Mouse (Mus musculus) A20 (cell line): ENCODE results near the gene Erich6.
A peak's percentile ranks its signal among the peaks of the same experiment; 100 is the strongest.

Experiments used
- DNase-seq: peaks from one replicate; pipeline ENCODE4 v3.0.0-alpha.2; 2011; ENCODE audit warnings: low read depth, low spot score

The Erich6 gene

GRCm38 (mm10) chr3:58636406-58637295 lies at the start of gene Erich6:
Erich6 (minus strand) TSS chr3:58637207.
- DNase-seq = no peak

DNA sequence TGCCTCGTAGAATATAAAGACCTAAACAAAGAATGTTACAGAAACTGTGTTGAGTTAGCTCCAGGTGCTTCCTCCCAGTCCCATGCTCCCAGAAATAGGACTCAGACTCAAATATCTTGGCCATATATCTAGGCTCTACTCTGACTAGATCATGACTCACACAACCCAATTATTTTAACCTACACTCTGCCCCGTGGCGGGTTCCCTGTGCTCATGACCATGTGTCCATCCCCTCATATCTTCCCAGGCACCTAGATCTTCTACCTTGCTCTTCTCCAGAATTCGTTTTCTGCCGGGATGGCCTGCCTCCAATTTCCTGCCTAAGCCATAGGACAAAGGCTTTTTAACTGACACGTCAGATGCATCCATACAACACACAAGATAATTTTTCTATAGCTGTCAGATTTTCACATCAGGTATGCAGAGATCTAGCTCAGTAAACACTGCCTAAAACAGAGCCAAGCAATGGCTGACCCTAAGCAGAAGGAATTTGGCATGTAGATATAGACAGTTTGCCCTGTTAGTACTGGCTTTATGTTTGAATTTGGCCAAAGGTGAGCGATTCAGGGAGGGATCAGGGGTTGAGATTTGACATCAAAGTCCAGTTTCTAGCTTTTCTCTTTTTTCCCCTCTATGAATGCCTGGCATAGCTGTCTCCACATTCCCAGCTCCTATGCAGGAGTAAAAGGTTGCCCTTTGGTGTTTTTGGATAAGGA lies 49.4 kb upstream of the Erich6 start:
- no peak for DNase-seq

DNA sequence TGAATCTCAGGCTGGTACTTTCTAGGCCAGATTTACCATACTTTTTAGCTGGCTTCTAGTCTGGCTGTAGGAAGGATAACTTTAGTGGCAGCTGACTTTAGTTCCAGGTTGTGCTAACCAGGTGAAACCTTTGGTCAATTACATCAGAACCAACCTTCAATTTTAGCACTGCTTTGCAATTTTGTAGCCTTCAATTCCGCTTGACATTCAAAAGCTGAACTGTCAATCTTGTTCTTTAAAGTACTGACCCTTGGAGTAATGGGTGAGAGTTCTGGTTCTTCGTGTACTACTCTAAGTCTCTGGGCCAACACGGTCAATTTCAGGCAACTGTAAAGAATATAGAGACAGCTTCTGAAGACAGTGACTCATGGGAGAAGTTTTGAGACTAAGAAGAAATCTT lies 48.4 kb upstream of the Erich6 start:
- no peak for DNase-seq

GRCm38 (mm10) chr3:58683346-58683745 lies 46.3 kb upstream of the Erich6 start:
- no peak for DNase-seq

- DNase-seq = no peak
These were observed 45.3 kb upstream of the Erich6 start for GRCm38 (mm10) chr3:58682336-58682735.

DNA sequence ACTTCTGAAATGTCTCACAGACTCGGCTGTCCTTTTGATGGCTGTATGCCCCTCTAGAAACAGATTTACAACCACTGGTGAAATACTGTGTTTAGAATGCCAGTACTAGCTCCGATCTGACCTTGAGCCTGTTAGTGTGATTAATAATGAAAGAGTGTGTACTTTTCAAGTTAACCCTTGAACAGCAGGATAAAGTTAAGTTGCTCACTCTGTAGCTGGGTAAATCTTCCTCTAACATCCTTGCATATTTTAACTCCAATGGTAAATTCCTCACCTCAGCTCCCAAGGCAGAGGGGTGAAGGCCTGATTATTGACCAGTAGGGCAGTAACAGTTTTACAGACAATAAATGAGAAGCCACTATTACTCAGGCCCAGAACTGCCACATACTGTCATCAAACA lies 44.8 kb upstream of the Erich6 start:
- DNase-seq = no peak

DNA sequence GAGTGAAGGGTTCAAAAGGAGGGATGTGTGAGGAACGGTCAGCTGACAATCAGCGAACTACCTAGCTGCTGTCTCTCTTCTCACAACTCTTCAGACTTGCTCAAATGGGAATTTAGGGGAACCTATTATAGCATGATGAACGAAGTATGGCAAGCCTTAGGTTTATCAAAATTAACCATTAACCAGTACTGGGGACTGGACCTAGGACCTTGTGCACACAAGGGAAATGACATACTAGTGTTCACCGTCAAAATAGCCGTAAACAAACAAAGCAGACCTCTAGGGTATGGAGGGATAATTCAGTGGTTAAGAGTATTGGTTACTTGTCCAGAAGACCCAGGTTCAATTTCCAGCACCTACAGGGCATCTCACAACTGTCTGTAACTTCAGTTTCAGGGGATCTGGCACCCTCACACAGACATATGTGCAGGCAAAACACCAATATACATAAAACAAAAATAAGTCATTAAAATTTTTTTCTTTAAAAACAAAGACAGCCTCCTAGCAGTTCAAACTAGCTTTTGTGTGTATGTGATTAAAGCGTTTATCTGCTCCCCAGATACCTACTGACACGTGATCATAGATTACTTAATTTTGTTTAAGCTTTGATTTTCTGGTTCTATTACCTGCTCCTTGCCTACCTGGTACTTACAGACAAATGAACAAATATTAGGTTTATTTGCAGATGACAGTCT lies 44.1 kb upstream of the Erich6 start:
- DNase-seq = no peak

DNA sequence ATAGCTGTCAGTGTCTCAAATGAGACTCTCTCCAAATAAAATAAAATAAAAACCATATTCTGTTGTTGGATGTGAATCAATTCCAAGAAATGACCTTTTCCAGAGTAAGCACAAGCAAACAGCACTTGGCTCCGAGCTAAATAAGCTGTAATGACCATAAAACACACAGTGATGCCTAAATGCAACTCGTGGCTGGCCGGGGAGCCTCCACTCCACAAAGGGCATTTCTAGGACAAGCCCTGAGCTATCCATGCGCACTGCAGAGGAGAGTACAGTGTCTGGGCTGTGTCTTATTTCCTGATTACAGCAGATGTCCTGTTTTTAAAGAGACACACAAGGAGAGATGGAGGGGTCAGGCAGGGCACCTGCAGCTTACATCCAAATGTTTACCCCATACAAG lies 43.0 kb upstream of the Erich6 start:
- DNase-seq = no peak

DNA sequence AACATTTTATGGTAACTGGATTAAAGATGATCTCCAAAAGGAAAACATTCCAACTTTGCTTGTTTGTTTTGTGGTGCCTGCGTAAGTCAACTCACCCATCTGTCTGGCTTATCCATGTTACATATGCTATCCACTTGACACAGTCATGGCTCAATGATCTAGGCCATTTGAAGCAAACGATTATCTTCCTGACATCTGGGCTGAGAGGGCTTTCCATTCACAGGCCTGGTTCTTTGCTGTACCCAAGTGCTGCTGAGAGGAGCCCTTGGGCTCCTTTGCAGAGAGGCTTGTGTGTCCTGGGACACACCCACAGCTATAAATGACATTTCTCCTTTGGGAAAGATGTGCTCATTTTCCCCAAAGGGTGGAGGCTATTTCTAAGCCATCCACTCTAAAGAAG lies 41.9 kb upstream of the Erich6 start:
- no peak for DNase-seq

DNA sequence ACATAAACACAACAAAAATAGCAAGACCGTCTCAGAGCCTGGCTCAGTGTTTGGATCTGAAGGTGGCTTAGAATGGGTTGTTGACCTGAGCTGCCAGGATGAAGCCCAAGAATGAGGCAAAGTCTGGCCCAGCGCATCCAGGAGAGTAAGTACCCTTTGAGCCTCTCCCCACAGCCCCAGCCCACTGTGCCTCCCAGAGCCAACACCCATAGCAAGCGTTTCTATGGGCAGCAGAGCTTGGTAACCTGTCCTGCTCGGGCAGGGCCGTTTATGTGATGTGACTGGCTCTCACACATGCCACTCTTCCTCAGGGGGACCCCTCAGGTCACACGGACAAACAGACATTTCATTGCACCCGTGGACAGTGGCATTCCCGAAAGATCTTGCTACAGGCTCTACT lies 41.4 kb upstream of the Erich6 start:
- no peak for DNase-seq

DNA sequence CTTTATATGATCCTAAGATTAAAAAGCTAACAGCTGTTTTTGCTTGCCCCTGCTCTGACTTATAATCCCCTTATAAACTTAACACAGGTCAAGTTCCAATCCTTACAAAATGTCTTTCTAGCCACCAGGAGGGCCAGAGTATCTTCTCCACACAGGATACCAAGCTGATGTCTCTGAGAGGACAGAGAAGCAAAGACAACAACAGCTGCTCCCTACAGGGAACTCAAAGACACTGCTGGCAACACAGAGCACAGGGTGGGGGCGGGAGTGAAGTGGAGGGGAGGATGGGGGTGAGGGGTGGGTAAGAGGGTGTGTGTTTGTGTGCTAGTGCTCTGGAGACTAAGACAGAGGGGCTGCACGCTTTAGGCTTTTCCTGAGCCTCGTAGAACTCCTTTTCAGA lies 40.6 kb upstream of the Erich6 start:
- no peak for DNase-seq

DNA sequence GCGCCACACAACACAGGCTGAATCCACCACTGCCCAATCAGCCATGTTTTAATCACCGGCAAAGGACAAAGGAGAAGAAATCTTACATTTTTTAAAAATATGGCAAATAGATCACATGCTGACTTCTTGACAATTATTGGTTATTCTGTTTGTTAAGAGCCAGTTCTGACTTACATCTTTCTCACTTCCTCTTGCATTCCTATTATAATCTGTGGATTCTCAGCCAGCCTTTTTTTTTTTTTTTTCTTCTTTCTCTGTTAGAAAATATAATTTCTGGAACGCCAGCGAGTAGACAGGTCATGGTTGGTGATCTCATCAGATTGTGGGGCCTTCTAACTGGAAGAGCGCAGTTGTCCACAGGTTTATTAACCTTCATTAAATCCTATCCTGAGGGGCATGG lies 36.3 kb upstream of the Erich6 start:
- DNase-seq = no peak

DNA sequence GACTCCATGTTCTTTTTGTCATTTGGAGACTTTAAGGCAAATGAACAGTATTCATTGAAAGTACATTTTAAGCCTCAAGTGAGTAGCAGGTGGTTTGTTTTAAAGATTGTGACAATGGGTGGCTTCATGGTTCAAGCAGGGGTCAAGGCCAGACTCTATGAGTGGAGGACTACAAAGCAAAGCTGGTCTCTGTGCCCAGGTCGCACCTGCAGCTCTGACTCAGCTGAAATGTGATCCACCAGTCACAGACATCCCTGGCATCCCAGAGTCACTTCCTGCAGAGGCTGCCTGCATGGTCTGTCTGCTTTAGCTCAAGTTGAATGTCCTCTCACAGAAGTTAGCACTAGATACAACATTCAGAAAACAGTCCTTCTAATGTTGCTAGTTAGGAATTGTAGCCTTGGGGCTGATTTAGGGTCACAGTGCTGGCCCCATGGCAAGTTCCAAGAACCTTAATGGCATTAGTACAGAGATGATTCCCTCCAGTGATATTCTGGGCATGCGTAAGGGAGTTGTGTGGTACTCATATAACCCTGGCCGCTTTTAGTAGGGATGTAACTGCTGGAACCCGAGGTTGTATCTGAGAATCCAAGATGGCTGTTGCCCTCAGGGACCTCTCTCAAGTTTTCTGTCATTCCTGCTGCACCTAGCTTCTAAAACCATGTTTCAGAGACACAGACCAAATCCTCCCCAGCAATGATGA lies 35.6 kb upstream of the Erich6 start:
- DNase-seq = peak; percentile 76

DNA sequence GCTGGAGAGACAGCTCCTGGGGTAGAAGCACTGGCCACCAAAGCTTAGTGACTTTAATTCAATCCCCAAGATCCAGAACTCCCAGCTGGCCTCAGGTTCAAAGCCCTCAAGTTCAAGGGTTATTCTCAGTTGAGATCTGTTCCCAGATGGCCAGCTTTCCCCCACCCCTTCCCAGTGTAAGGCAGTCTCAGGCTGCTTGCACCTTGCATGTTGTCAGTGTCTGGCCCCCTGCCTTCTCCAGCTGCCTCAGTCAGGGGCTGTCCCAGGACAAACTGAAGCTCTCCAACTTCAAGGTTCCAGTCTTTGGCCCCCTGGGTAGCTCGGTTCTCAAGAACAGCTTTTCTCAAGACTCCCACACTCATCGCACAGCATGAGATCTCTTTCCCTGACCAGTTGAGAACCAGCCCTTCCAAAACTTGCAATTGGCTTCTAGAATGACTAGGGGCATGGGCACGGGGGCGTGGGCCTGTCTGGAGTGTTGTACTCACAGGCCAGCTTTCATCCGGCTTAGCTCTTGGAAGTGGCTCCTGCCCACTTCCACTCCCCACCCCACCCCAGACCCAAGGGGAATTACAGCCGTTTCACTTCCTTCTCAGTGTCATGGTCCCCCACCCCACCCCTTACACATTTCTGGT lies 34.7 kb upstream of the Erich6 start:
- peak; percentile 70 for DNase-seq

GRCm38 (mm10) chr3:58663970-58664369 lies 27.0 kb upstream of the Erich6 start:
- no peak for DNase-seq

DNA sequence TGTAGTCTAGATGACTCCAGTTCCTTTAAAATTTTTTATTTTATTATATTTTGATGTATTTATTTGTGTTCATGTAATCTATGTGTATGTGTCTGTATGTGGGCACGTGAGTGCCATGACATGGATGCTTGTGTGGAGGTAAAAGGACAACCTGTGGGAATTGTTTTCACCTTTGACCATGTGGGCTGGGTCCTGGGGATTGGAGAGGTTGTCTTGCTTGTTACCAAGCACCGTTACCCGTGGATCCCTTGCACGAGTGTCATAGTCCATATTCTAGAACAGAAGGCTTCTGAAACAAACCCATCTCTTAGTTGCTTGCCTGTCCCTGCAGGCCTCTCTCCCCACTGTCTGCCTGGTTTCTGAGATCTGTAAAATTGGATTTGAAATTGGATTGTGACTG lies 23.6 kb upstream of the Erich6 start:
- no peak for DNase-seq

GRCm38 (mm10) chr3:58657356-58657755 lies 20.3 kb upstream of the Erich6 start:
- DNase-seq = peak; percentile 83

GRCm38 (mm10) chr3:58655362-58656130 lies 18.5 kb upstream of the Erich6 start:
- DNase-seq = peak; percentile 76

- DNase-seq = peak; percentile 60
These were observed 16.9 kb upstream of the Erich6 start for GRCm38 (mm10) chr3:58653907-58654306.

GRCm38 (mm10) chr3:58650328-58650727 lies 13.3 kb upstream of the Erich6 start:
- no peak for DNase-seq

DNA sequence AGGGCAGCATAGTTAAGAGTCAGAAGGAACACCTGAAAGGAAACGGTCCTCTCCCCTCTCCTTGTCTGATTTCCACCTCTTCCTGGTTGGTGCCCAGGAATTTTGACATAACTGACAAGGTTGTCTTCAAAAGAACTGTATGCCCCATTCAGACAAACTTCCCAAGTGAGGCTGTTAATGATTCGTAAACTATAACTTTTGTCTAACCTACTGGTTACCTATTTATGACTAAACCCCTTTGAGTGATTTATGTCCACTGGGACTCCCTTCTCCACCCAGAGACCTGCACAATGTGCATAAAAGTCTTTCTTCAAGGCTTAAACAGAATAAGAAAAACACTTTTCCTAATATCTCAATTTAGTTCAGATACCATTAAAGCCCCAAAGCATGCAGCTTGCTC lies 10.2 kb upstream of the Erich6 start:
- DNase-seq = no peak
